Mouse (Mus musculus) gastrocnemius, postnatal 4 days (tissue): Measurements from ENCODE around the gene Ush1c. TPM values are rescaled to one million over a fixed set of nuclear protein-coding genes. Genes with fewer than 3 reads are reported as not detected.
"Not testable (repeated sequence)": the region's sequence is repeated elsewhere in the genome, so short reads cannot be mapped to it uniquely, and the experiment has no call there.

ENCODE experiments used
- DNase-seq, 2 experiments: peaks; one replicate each; pipeline ENCODE4 v3.0.0; 2021 to 2022; ENCODE audit warnings: low spot score in 2 of 2, mixed read lengths in 2 of 2
- total RNA-seq, 2 experiments: library from RNA; stranded (reverse); gene quantifications; 2 replicates each; pipeline ENCODE4 v1.2.3; 2021

Gene Ush1c
- total RNA-seq, 2 experiments from 2014 or later: 0.52 to 0.88 TPM

- DNase-seq: no peak
Observed at GRCm38 (mm10) chr7:46208131-46208530, 30.2 kb downstream of the Ush1c start.

- DNase-seq: no peak
Observed at GRCm38 (mm10) chr7:46204775-46205174, 33.5 kb downstream of the Ush1c start.

GRCm38 (mm10) chr7:46204046-46204471, 34.2 kb downstream of the Ush1c start:
- peak in 1 of 2 experiments; percentile 37 for DNase-seq

GRCm38 (mm10) chr7:46201649-46202048, 36.7 kb downstream of the Ush1c start:
- no peak for DNase-seq

- DNase-seq: no peak
Observed at GRCm38 (mm10) chr7:46200021-46200420, 38.3 kb downstream of the Ush1c start.

GRCm38 (mm10) chr7:46195356-46195755, 42.9 kb downstream of the Ush1c start:
- DNase-seq: no peak

GRCm38 (mm10) chr7:46184232-46184631, 54.1 kb downstream of the Ush1c start:
- no peak for DNase-seq

GRCm38 (mm10) chr7:46181590-46181989, 56.7 kb downstream of the Ush1c start:
- DNase-seq: peak in 1 of 2 experiments; percentile 52

GRCm38 (mm10) chr7:46179431-46180275, 58.6 kb downstream of the Ush1c start, which contains the start of gene Abcc8:
Abcc8 (minus strand) TSS chr7:46180033.
- DNase-seq: no peak

GRCm38 (mm10) chr7:46168980-46169379, 69.3 kb downstream of the Ush1c start:
- not testable (repeated sequence) for DNase-seq

GRCm38 (mm10) chr7:46168402-46168801, 69.9 kb downstream of the Ush1c start:
- no peak for DNase-seq

- no peak for DNase-seq
Observed at GRCm38 (mm10) chr7:46167901-46168300, 70.4 kb downstream of the Ush1c start.

- DNase-seq: no peak
Observed at GRCm38 (mm10) chr7:46165876-46166275, 72.4 kb downstream of the Ush1c start.

- no peak for DNase-seq
Observed at GRCm38 (mm10) chr7:46162731-46163130, 75.6 kb downstream of the Ush1c start.

GRCm38 (mm10) chr7:46162132-46162727, 76.1 kb downstream of the Ush1c start:
- peak in 1 of 2 experiments; percentile 26 for DNase-seq

- DNase-seq: no peak
Observed at GRCm38 (mm10) chr7:46161615-46162014, 76.7 kb downstream of the Ush1c start.

GRCm38 (mm10) chr7:46157746-46158145, 80.6 kb downstream of the Ush1c start:
- no peak for DNase-seq

- no peak for DNase-seq
Observed at GRCm38 (mm10) chr7:46154498-46155488, 83.5 kb downstream of the Ush1c start.

- DNase-seq: no peak
Observed at GRCm38 (mm10) chr7:46152819-46153351, 85.4 kb downstream of the Ush1c start.

GRCm38 (mm10) chr7:46147417-46147816, 90.9 kb downstream of the Ush1c start:
- DNase-seq: no peak
